Comparison of ENCODE assay signal across 4 mouse cellular contexts in the genomic region with DNA sequence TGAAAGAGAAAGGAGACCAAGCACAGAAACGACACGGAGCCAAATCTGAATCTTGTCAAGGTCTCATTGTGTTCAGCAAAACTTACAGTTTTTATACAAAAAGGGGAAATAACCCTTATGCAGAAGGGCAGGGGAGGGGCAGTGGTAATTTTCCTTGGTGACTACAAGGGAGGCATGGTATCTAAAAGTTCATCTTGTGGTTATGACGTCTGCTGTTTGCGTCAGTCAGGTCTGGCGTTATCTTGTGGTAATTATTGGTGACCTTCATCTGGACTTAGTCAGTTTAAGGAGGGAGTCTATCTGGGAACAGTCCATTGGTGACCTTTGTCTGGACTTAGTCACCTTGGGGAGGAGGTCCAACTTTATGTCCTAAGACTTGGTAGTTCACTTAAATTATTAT. TPM values are rescaled to one million over a fixed set of nuclear protein-coding genes. Genes with fewer than 3 reads are reported as not detected.
"Had no signal": no experiment of that assay in that cellular context is flagged by ENCODE, and none has a peak within 500 bp of the region (broad histone marks: within the 10 kb centered on the region; RNA-seq: fewer than 3 reads in every experiment).

No protein-coding gene starts in this region.

RNA-seq across cellular contexts. Expression of gene 1700006A11Rik, which starts 48.5 kb away (rescaled TPM):
- total RNA-seq: megakaryocyte progenitor cell, adult 5-6 weeks; midbrain, postnatal 0 days; monocyte, adult 5-6 weeks; neutrophil, adult 5-6 weeks had no signal
